Mouse (Mus musculus) liver, adult 2 months (tissue): Measurements from ENCODE around the gene Racgap1. TPM values are rescaled to one million over a fixed set of nuclear protein-coding genes. Genes with fewer than 3 reads are reported as not detected.

Experiments used
- DNase-seq: peaks from one replicate; pipeline ENCODE4 v3.0.0-alpha.2; 2011; ENCODE audit warnings: low read depth, low spot score; ENCODE audit errors: extremely low read depth
- H3K27ac ChIP-seq: fragments of 200-500 bp; replicated peaks from 2 replicates; pipeline ENCODE4 v1.5.1; 2012; ENCODE audit warnings: low read depth, mild to moderate bottlenecking, control low read depth, inconsistent platforms, low read length; ENCODE audit not compliant: insufficient read depth
- H3K27me3 ChIP-seq: fragments of 200-500 bp; 2 replicates; pipeline ENCODE4 v1.6.1; 2012; ENCODE audit warnings: mild to moderate bottlenecking, moderate library complexity, low read length, inconsistent platforms; ENCODE audit not compliant: control insufficient read depth, insufficient read depth
- H3K36me3 ChIP-seq: fragments of 200-500 bp; 2 replicates; pipeline ENCODE4 v1.6.1; 2012; ENCODE audit warnings: low read length, inconsistent platforms; ENCODE audit not compliant: control insufficient read depth, insufficient read depth
- H3K4me1 ChIP-seq: fragments of 200-500 bp; 2 replicates; pipeline ENCODE4 v1.6.1; 2011; ENCODE audit warnings: low read length; ENCODE audit not compliant: control insufficient read depth, insufficient read depth
- H3K4me3 ChIP-seq: fragments of 200-500 bp; 2 replicates; pipeline ENCODE4 v1.5.1; 2011; ENCODE audit warnings: low read depth, mild to moderate bottlenecking, control low read depth, low read length, moderate library complexity; ENCODE audit not compliant: insufficient read depth
- H3K79me2 ChIP-seq: fragments of 200-500 bp; 2 replicates; pipeline ENCODE4 v1.6.1; 2012; ENCODE audit warnings: inconsistent platforms, mild to moderate bottlenecking, low read length, moderate library complexity; ENCODE audit not compliant: control insufficient read depth, insufficient read depth
- H3K9ac ChIP-seq: fragments of 200-500 bp; 2 replicates; pipeline ENCODE4 v1.6.1; 2012; ENCODE audit warnings: low read depth, mild to moderate bottlenecking, control low read depth, inconsistent platforms, low read length
- CTCF ChIP-seq: fragments of 200-500 bp; IDR thresholded peaks from 2 replicates; pipeline ENCODE4 v1.5.1; 2011; ENCODE audit warnings: low read depth, low read length, control low read depth
- POLR2A ChIP-seq: fragments of 200-500 bp; IDR thresholded peaks from 2 replicates; pipeline ENCODE4 v1.6.1; 2011; ENCODE audit warnings: low read length, control low read depth; ENCODE audit not compliant: insufficient read depth; ENCODE audit errors: extremely low read depth
- WGBS: fragments of 180-500 bp; shearing (Covaris S2); methylation state at CpG from one replicate; pipeline ENCODE4 v1.1.7; 2018; 5-methylcytosine and 5-hydroxymethylcytosine counted together
- polyA plus RNA-seq: library from polyadenylated mRNA; depleted of rRNA; stranded (reverse); fragments of >200 nt; gene quantifications from 2 replicates; pipeline ENCODE4 v1.2.3, GENCODE M21; 2012
- total RNA-seq: library from RNA; depleted of rRNA; stranded (reverse); fragments of >200 nt; gene quantifications from 2 replicates; pipeline ENCODE4 v1.2.3, GENCODE M21; 2014

Racgap1 gene
- total and polyA plus RNA-seq, 2 experiments, result 0.32 to 0.92 TPM

DNA sequence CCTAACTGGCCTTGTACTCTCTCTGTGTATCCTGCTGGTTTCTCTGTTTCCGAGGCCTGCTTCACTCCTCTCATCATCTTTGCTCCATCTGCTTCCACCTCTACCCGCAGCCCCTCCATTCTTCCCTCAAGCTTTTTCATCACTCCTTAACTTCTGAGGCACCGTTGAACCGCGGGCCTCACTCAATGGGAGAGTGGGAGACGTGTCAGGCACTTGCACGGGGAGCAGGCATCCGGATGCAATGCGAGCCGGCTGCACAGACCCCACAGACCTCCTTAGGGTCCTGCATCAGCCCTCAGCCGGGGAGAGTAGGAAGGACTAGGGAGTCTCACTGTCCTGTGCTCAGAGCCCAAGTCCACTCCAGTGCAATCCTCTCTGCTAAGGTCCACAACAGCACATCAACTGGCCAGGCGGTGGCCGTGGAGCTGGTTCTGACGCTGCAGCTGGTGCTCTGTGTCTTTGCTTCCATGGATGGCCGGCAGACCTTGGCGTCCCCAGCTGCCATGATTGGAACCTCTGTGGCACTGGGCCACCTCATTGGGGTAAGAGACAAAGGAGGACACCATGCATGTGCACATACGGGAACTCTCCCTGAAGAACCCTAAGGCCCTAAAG is 49.1 kb downstream of the Racgap1 start:
- no peak for TF ChIP-seq POLR2A
- no peak for TF ChIP-seq CTCF
- Histone ChIP-seq H3K36me3 (no peaks in the 10 kb centered on the region), H3K4me3 (no peak overlapping the region), H3K27me3 (no peaks in the 10 kb centered on the region), H3K27ac (no peak overlapping the region), H3K79me2 (no peaks in the 10 kb centered on the region), H3K9ac (no peak overlapping the region), H3K4me1 (no peaks in the 10 kb centered on the region)
- 87% methylated on average over 17 of the region's 17 CpGs for WGBS
- DNase-seq, result no peak

DNA sequence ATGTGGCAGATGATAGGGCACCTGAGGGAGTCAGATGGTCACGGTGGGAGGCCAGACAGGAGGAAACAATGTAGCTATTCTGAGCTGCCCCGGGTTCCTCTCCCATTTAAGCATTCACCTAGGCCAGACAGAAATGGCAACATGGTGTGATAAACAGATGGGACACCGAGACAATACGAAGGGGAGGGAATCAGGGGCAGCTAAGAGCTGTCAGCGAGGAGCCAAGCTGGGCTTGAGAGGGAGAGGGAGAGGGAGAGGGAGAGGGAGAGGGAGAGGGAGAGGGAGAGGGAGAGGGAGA is 49.7 kb downstream of the Racgap1 start:
- TF ChIP-seq CTCF (no peak), POLR2A (no peak)
- Histone ChIP-seq H3K27me3 (no peaks in the 10 kb centered on the region), H3K9ac (no peak overlapping the region), H3K79me2 (no peaks in the 10 kb centered on the region), H3K36me3 (no peaks in the 10 kb centered on the region), H3K4me3 (no peak overlapping the region), H3K4me1 (no peaks in the 10 kb centered on the region), H3K27ac (no peak overlapping the region)
- no peak for DNase-seq
- WGBS, result 68% methylated on average over 5 of the region's 5 CpGs

DNA sequence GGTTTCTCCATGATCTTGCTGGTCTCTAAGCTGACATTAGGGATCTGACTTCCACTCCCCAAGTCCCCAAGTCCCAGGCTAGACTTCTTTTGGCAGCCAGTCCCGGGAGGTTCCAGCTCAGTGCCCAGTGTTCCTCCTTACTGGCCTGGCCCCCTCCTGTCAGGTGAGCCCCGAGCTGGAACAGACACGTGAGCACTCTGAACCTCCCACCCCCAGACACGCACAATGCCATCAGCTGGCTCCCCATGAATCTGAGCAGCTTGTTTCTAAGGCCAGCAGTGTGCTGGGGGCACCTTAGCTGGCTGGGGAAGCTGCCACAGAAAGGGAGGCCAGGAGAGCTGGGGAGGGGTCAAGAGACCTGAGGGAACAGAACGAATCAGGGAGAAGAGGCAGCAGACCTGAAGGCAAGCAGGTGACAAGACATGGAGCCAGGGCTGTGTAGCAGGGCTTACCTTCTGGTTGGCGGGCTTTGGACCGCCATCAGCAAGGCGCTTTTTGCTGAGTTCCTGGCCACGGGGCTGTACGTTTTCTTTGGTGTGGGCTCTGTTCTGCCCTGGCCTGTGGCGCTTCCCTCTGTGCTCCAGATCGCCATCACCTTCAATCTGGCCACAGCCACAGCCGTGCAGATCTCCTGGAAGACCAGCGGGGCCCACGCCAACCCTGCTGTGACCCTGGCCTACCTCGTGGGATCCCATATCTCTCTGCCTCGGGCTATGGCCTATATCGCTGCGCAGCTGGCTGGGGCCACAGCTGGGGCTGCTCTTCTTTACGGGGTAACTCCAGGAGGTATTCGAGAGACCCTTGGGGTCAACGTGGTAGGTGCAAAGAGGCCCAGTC is 50.3 kb downstream of the Racgap1 start, which contains the start of gene Aqp6:
Gene Aqp6, plus strand, starts transcription at position 415 of the 837 bp plus-strand sequence.
- WGBS, result 78% methylated on average over 22 of the region's 22 CpGs
- Histone ChIP-seq H3K4me3 (no peak within 1 kb of the TSS), H3K79me2 (no peaks in the 10 kb centered on the region), H3K36me3 (no peaks in the 10 kb centered on the region), H3K4me1 (no peaks in the 10 kb centered on the region), H3K27me3 (no peaks in the 10 kb centered on the region), H3K27ac (no peak within 1 kb of the TSS), H3K9ac (no peak within 1 kb of the TSS)
- TF ChIP-seq POLR2A (no peak), CTCF (no peak)
- no peak for DNase-seq

DNA sequence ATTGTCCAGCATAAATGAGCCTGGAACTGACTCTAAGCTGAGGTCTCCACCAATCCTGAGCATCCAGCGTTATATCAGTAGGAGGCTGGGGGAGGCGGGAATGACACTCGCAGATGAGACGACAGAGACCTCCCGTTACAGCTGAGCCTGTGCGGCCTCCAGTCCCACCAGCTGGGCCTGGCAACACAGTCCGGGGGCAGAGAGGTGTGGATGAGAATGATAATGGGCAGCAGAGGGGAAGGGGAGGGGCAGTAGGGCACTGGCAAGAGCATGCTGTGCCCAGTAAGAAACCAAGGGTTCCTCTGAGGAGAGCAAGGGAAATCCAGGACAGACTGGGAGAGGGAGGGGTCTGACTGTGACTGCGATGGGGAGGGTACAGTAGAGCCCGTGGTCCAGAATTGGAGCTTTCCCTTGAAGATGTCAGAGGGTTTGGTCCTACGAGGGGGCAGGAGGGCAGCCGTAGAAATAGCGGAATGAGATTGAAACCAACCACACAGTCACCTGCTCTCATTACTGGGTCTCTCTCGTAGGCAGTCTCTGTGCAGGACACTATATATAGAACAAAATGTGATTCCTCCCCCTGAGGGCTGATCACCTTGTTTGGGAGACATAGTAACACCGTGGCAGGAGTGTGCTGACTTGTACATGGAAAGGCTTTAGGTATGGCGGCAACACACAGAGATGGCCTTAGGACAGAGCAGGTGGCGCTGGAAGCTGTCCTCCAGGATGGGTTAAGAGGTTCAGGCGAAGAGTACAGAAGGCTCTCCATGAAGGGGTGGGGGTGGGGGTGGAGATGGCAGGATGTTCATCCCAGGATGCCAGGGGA is 52.0 kb downstream of the Racgap1 start:
- H3K36me3 ChIP-seq, result no peaks in the 10 kb centered on the region
- no peak for TF ChIP-seq CTCF
- TF ChIP-seq POLR2A, result no peak
- H3K4me1 ChIP-seq, result no peaks in the 10 kb centered on the region
- H3K27ac ChIP-seq, result no peak overlapping the region
- no peak overlapping the region for H3K4me3 ChIP-seq
- no peaks in the 10 kb centered on the region for H3K79me2 ChIP-seq
- WGBS, result 71% methylated on average over 17 of the region's 17 CpGs
- H3K9ac ChIP-seq, result no peak overlapping the region
- no peak for DNase-seq
- H3K27me3 ChIP-seq, result no peaks in the 10 kb centered on the region

DNA sequence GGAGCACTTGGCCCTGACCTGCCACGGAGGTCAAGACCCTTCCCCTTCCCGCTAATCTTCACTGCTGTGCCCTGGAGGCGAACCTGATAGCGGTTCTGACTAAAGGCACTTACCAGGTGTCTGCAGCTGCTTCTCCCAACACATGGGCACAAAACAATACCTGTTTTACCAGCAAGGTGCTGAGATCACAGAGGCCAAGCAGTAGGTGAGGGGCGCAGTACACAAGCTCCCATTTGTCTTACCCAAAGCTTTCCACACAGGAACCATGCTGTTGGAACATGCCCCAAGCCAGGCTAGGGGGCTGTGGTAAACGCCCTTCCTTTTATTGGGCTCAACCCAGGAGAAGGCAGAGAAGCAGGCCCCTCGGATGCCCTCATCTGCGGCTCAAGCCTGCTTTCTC is 53.9 kb downstream of the Racgap1 start:
- no peaks in the 10 kb centered on the region for H3K36me3 ChIP-seq
- no peak overlapping the region for H3K27ac ChIP-seq
- TF ChIP-seq POLR2A (no peak), CTCF (no peak)
- DNase-seq, result no peak
- no peaks in the 10 kb centered on the region for H3K27me3 ChIP-seq
- no peaks in the 10 kb centered on the region for H3K4me1 ChIP-seq
- no peak overlapping the region for H3K4me3 ChIP-seq
- 71% methylated on average over 8 of the region's 8 CpGs for WGBS
- no peaks in the 10 kb centered on the region for H3K79me2 ChIP-seq
- H3K9ac ChIP-seq, result no peak overlapping the region

DNA sequence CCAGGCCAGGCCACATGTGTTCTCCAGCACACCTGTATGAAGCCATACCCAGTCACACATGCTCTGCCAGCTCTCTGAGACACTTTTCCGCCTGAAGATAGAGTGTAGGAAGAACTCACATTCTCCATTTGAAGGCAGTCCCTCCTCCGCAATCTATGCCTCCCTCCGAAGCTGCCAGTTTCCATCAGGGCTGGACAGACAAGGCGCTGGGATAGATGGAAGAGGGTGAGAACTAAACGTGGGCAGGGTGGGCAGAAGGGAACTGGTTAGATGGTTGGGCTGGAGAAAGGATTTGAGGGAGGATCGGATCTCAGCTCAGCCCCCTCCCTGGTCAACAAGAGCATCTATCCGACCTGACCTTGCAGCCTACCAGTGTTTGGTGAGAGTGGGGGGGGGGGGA is 54.6 kb downstream of the Racgap1 start:
- H3K4me3 ChIP-seq, result no peak overlapping the region
- no peak overlapping the region for H3K9ac ChIP-seq
- no peak overlapping the region for H3K27ac ChIP-seq
- no peaks in the 10 kb centered on the region for H3K4me1 ChIP-seq
- TF ChIP-seq CTCF, result no peak
- TF ChIP-seq POLR2A, result no peak
- no peaks in the 10 kb centered on the region for H3K27me3 ChIP-seq
- H3K36me3 ChIP-seq, result no peaks in the 10 kb centered on the region
- DNase-seq, result no peak
- H3K79me2 ChIP-seq, result no peaks in the 10 kb centered on the region
- 48% methylated on average over 7 of the region's 7 CpGs for WGBS
